Mouse (Mus musculus): ENCODE data around the gene Olfr1284.

DNA sequence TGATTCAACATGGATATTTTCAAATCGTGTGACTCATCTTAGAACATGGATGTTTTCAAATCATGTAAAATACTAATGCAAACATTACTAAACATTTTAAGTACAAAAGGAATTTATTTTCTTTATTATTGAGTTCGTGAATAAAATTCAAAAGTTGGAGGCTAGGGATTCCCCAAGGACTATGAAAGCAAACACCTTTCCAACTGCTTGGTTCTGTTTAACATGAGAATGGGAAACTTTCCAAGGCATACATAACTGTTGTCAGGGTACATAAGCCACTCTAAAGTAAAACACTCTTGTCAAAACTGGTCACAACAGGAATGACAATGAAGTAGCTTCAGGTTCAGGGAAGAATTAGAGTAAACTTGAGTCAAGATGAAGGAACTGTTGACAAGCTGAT lies 49.1 kb upstream of the Olfr1284 start, which contains the start of gene Olfr1281:
- TF ChIP-seq CTCF (IDR thresholded peaks at IDR 0.05; ENCODE audit: insufficient read depth, low read length): no peak
- no peak for TF ChIP-seq POLR2A (IDR thresholded peaks at IDR 0.05; ENCODE audit: borderline replicate concordance, extremely low read depth, low read depth, low read length)
